Mouse (Mus musculus) heart, embryonic 16.5 days (tissue): ENCODE data around the gene Krt9. TPM values are rescaled to one million over a fixed set of nuclear protein-coding genes. Genes with fewer than 3 reads are reported as not detected.
"Not testable (repeated sequence)": the region's sequence is repeated elsewhere in the genome, so short reads cannot be mapped to it uniquely, and the experiment has no call there.

ENCODE experiments used
- ATAC-seq: fragments of 200-750 bp; cut with Nextera tagmentation; replicated peaks from 2 replicates; pipeline ENCODE4 v1.8.0; 2017; ENCODE audit warnings: moderate number of reproducible peaks; ENCODE audit not compliant: insufficient read depth, low FRiP score; ENCODE audit errors: extremely low read depth
- H3K27ac ChIP-seq: fragments of 300-500 bp; sonication (generic); 2 replicates; pipeline ENCODE4 v1.5.1; 2014; ENCODE audit warnings: mild to moderate bottlenecking, low read length, control low read depth, moderate library complexity
- H3K27me3 ChIP-seq: fragments of 300-500 bp; sonication (generic); 2 replicates; pipeline ENCODE4 v1.6.1; 2014; ENCODE audit warnings: low read length, mixed read lengths; ENCODE audit not compliant: control insufficient read depth, insufficient read depth
- H3K36me3 ChIP-seq: fragments of 300-500 bp; sonication (generic); 2 replicates; pipeline ENCODE4 v1.6.1; 2014; ENCODE audit not compliant: control insufficient read depth, insufficient read depth
- H3K4me1 ChIP-seq: fragments of 300-500 bp; sonication (generic); 2 replicates; pipeline ENCODE4 v1.6.1; 2014; ENCODE audit warnings: low read length, mixed read lengths; ENCODE audit not compliant: control insufficient read depth, insufficient read depth
- H3K4me2 ChIP-seq: fragments of 300-500 bp; sonication (generic); 2 replicates; pipeline ENCODE4 v1.6.1; 2014; ENCODE audit warnings: low read depth, mild to moderate bottlenecking, control low read depth, low read length
- H3K4me3 ChIP-seq: fragments of 300-500 bp; sonication (generic); 2 replicates; pipeline ENCODE4 v1.5.1; 2014; ENCODE audit warnings: mild to moderate bottlenecking, control low read depth, low read length
- H3K9ac ChIP-seq: fragments of 300-500 bp; sonication (generic); 2 replicates; pipeline ENCODE4 v1.6.1; 2014; ENCODE audit warnings: low read length, control low read depth
- H3K9me3 ChIP-seq: fragments of 300-500 bp; sonication (generic); replicated peaks from 2 replicates; pipeline ENCODE4 v1.6.1; 2016; ENCODE audit warnings: low read length; ENCODE audit not compliant: control insufficient read depth
- WGBS: fragments of 180-500 bp; shearing (Covaris S2); extraction: QIAGEN DNeasy Blood & Tissue Kit; methylation state at CpG from one replicate; pipeline ENCODE4 v1.1.7; 2014; 5-methylcytosine and 5-hydroxymethylcytosine counted together
- polyA plus RNA-seq: library from polyadenylated mRNA; unstranded; fragments of >200 nt; fragmentation: Nextera tagmentation; extraction: Ambion mirVana; gene quantifications from 2 replicates; pipeline ENCODE4 v1.2.1, GENCODE M21; 2015

The Krt9 gene
- polyA plus RNA-seq = not detected in 2 replicates

GRCm38 (mm10) chr11:100192992-100193391 lies at the start of gene Krt9:
Krt9 (minus strand) TSS chr11:100193246.
- no peak within 1 kb of the TSS for H3K27ac ChIP-seq
- no peak within 1 kb of the TSS for H3K4me3 ChIP-seq
- no peaks in the 10 kb centered on the region for H3K4me1 ChIP-seq
- no peaks in the 10 kb centered on the region for H3K9me3 ChIP-seq
- no peaks in the 10 kb centered on the region for H3K36me3 ChIP-seq
- no peaks in the 10 kb centered on the region for H3K27me3 ChIP-seq
- WGBS = 37% methylated on average over 9 of the region's 9 CpGs
- ATAC-seq = no peak
- H3K9ac ChIP-seq = no peak within 1 kb of the TSS
- H3K4me2 ChIP-seq = no peak within 1 kb of the TSS

- WGBS = 85% methylated on average over 4 of the region's 4 CpGs
- H3K27me3 ChIP-seq, H3K36me3 ChIP-seq, H3K4me2 ChIP-seq, ATAC-seq, H3K4me1 ChIP-seq, H3K27ac ChIP-seq, H3K9ac ChIP-seq, H3K9me3 ChIP-seq, H3K4me3 ChIP-seq: not testable (repeated sequence)
These were observed 47.2 kb upstream of the Krt9 start for GRCm38 (mm10) chr11:100240272-100240671.

GRCm38 (mm10) chr11:100221741-100222140 lies 28.7 kb upstream of the Krt9 start:
- Histone ChIP-seq H3K4me1 (no peaks in the 10 kb centered on the region), H3K9ac (no peak overlapping the region), H3K27ac (no peak overlapping the region), H3K4me3 (no peak overlapping the region), H3K27me3 (no peaks in the 10 kb centered on the region), H3K4me2 (no peak overlapping the region), H3K36me3 (no peaks in the 10 kb centered on the region), H3K9me3 (0 out of 2 replicates have a peak, but pooled peaks cover 4% of the 10 kb centered on the region)
- ATAC-seq = no peak
- WGBS = 63% methylated on average over 8 of the region's 8 CpGs

GRCm38 (mm10) chr11:100219304-100219703 lies 26.3 kb upstream of the Krt9 start:
- Histone ChIP-seq H3K9me3 (no peaks in the 10 kb centered on the region), H3K9ac (no peak overlapping the region), H3K36me3 (no peaks in the 10 kb centered on the region), H3K27me3 (no peaks in the 10 kb centered on the region), H3K4me3 (no peak overlapping the region), H3K4me2 (no peak overlapping the region), H3K27ac (no peak overlapping the region), H3K4me1 (no peaks in the 10 kb centered on the region)
- no peak for ATAC-seq
- WGBS = 78% methylated on average over 4 of the region's 4 CpGs

- Histone ChIP-seq H3K27ac (no peak overlapping the region), H3K27me3 (peaks cover 5% of the 10 kb centered on the region), H3K4me2 (no peak overlapping the region), H3K9me3 (no peaks in the 10 kb centered on the region), H3K4me1 (no peaks in the 10 kb centered on the region), H3K9ac (no peak overlapping the region), H3K36me3 (no peaks in the 10 kb centered on the region), H3K4me3 (no peak overlapping the region)
- WGBS = 20% methylated on average over 6 of the region's 6 CpGs
- ATAC-seq = no peak
These were observed 15.5 kb upstream of the Krt9 start for GRCm38 (mm10) chr11:100208542-100208941.

- Histone ChIP-seq H3K4me3 (no peak within 1 kb of the TSS), H3K4me2 (no peak within 1 kb of the TSS), H3K36me3 (no peaks in the 10 kb centered on the region), H3K27ac (no peak within 1 kb of the TSS), H3K9ac (no peak within 1 kb of the TSS), H3K9me3 (no peaks in the 10 kb centered on the region), H3K27me3 (peaks cover 5% of the 10 kb centered on the region), H3K4me1 (no peaks in the 10 kb centered on the region)
- WGBS = 78% methylated on average over 8 of the region's 8 CpGs
- no peak for ATAC-seq
These were observed 14.5 kb upstream of the Krt9 start, which contains the start of gene Krt14 for GRCm38 (mm10) chr11:100207498-100207897. Krt14 (minus strand) TSS chr11:100207548.

- H3K4me1 ChIP-seq = no peaks in the 10 kb centered on the region
- no peak overlapping the region for H3K4me2 ChIP-seq
- H3K9ac ChIP-seq = no peak overlapping the region
- no peaks in the 10 kb centered on the region for H3K36me3 ChIP-seq
- no peaks in the 10 kb centered on the region for H3K9me3 ChIP-seq
- no peak overlapping the region for H3K27ac ChIP-seq
- WGBS = 18% methylated on average over 6 of the region's 6 CpGs
- no peak for ATAC-seq
- H3K4me3 ChIP-seq = no peak overlapping the region
- H3K27me3 ChIP-seq = no peaks in the 10 kb centered on the region
These were observed 10.4 kb upstream of the Krt9 start for GRCm38 (mm10) chr11:100203448-100203847.

GRCm38 (mm10) chr11:100202906-100203305 lies 9.9 kb upstream of the Krt9 start:
- H3K9ac ChIP-seq = no peak overlapping the region
- no peak overlapping the region for H3K4me3 ChIP-seq
- WGBS = 72% methylated on average over 4 of the region's 4 CpGs
- no peaks in the 10 kb centered on the region for H3K9me3 ChIP-seq
- no peak overlapping the region for H3K27ac ChIP-seq
- no peaks in the 10 kb centered on the region for H3K27me3 ChIP-seq
- H3K4me1 ChIP-seq = no peaks in the 10 kb centered on the region
- no peaks in the 10 kb centered on the region for H3K36me3 ChIP-seq
- H3K4me2 ChIP-seq = no peak overlapping the region
- ATAC-seq = no peak

- no peaks in the 10 kb centered on the region for H3K4me1 ChIP-seq
- no peak overlapping the region for H3K4me3 ChIP-seq
- H3K36me3 ChIP-seq = no peaks in the 10 kb centered on the region
- no peaks in the 10 kb centered on the region for H3K9me3 ChIP-seq
- no peak for ATAC-seq
- H3K9ac ChIP-seq = no peak overlapping the region
- no peak overlapping the region for H3K27ac ChIP-seq
- H3K4me2 ChIP-seq = no peak overlapping the region
- WGBS = 47% methylated on average over 8 of the region's 8 CpGs
- no peaks in the 10 kb centered on the region for H3K27me3 ChIP-seq
These were observed 7.2 kb upstream of the Krt9 start for GRCm38 (mm10) chr11:100200104-100200820.
